Mouse (Mus musculus): Measurements from ENCODE around the gene Gpr162.
"Not testable (repeated sequence)": the region's sequence is repeated elsewhere in the genome, so short reads cannot be mapped to it uniquely, and the experiment has no call there.

The Gpr162 gene

GRCm38 (mm10) chr6:124836411-124836810, 27.4 kb downstream of the Gpr162 start:
- DNase-seq (ENCODE audit: low spot score) = no peak

- DNase-seq (ENCODE audit: low spot score) = no peak
Measured at GRCm38 (mm10) chr6:124835531-124835930, 28.3 kb downstream of the Gpr162 start.

- DNase-seq (ENCODE audit: low spot score) = no peak
Measured at GRCm38 (mm10) chr6:124834512-124835081, 29.2 kb downstream of the Gpr162 start.

- DNase-seq (ENCODE audit: low spot score) = no peak
Measured at GRCm38 (mm10) chr6:124831649-124832048, 32.1 kb downstream of the Gpr162 start.

- DNase-seq (ENCODE audit: low spot score) = not testable (repeated sequence)
Measured at GRCm38 (mm10) chr6:124831199-124831598, 32.6 kb downstream of the Gpr162 start.

- peak; percentile 85 for DNase-seq (ENCODE audit: low spot score)
Measured at GRCm38 (mm10) chr6:124829799-124830700, 33.7 kb downstream of the Gpr162 start.

- peak; percentile 87 for DNase-seq (ENCODE audit: low spot score)
Measured at GRCm38 (mm10) chr6:124828868-124829798, 34.6 kb downstream of the Gpr162 start, which contains the start of the genes Usp5 and Cdca3. Usp5 (minus strand) TSS chr6:124829484. Cdca3 (plus strand) TSS chr6:124829547.

GRCm38 (mm10) chr6:124828101-124828592, 35.6 kb downstream of the Gpr162 start:
- no peak for DNase-seq (ENCODE audit: low spot score)

- DNase-seq (ENCODE audit: low spot score) = no peak
Measured at GRCm38 (mm10) chr6:124822049-124822448, 41.7 kb downstream of the Gpr162 start.

GRCm38 (mm10) chr6:124820891-124821290, 42.9 kb downstream of the Gpr162 start:
- DNase-seq (ENCODE audit: low spot score) = no peak

- DNase-seq (ENCODE audit: low spot score) = no peak
Measured at GRCm38 (mm10) chr6:124817971-124818370, 45.8 kb downstream of the Gpr162 start.

GRCm38 (mm10) chr6:124817563-124817962, 46.2 kb downstream of the Gpr162 start:
- DNase-seq (ENCODE audit: low spot score) = no peak

GRCm38 (mm10) chr6:124817125-124817524, 46.7 kb downstream of the Gpr162 start:
- no peak for DNase-seq (ENCODE audit: low spot score)

- DNase-seq (ENCODE audit: low spot score) = no peak
Measured at GRCm38 (mm10) chr6:124816611-124817010, 47.2 kb downstream of the Gpr162 start.

GRCm38 (mm10) chr6:124814858-124815774, 48.7 kb downstream of the Gpr162 start:
- no peak for DNase-seq (ENCODE audit: low spot score)

GRCm38 (mm10) chr6:124814448-124814847, 49.3 kb downstream of the Gpr162 start:
- no peak for DNase-seq (ENCODE audit: low spot score)

- peak; percentile 80 for DNase-seq (ENCODE audit: low spot score)
Measured at GRCm38 (mm10) chr6:124813933-124814332, 49.9 kb downstream of the Gpr162 start, which contains the start of gene Tpi1. Tpi1 (minus strand) TSS chr6:124814296.

- DNase-seq (ENCODE audit: low spot score) = no peak
Measured at GRCm38 (mm10) chr6:124813496-124813895, 50.3 kb downstream of the Gpr162 start.

GRCm38 (mm10) chr6:124812848-124813247, 50.9 kb downstream of the Gpr162 start:
- no peak for DNase-seq (ENCODE audit: low spot score)

- no peak for DNase-seq (ENCODE audit: low spot score)
Measured at GRCm38 (mm10) chr6:124811701-124812560, 51.9 kb downstream of the Gpr162 start.

All from ovary, postnatal 10 days (tissue).